Mouse (Mus musculus): Measurements from ENCODE around the gene Actr8.

Actr8 gene

DNA sequence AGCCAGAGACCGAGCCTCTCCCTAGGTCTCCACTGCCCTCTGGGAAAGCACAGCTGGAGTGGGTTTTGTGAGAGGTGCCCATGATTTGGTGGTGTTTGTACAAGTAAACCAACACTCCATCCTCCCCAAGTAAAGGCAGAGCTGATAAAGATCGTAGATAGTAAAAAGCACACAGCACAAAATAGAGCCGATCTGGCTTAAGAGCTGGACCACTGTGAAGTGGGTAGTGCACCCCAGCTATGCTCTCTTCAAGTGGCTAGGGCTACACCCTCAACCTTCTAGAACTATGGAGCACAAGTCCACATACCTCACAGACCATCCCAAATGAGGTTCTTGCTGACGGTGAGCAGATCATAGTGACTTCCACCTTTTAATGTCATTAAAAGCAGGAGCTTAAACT, 61.3 kb downstream of the Actr8 start:
- DNase-seq (ENCODE audit: low spot score in 2 of 2) = no peak

DNA sequence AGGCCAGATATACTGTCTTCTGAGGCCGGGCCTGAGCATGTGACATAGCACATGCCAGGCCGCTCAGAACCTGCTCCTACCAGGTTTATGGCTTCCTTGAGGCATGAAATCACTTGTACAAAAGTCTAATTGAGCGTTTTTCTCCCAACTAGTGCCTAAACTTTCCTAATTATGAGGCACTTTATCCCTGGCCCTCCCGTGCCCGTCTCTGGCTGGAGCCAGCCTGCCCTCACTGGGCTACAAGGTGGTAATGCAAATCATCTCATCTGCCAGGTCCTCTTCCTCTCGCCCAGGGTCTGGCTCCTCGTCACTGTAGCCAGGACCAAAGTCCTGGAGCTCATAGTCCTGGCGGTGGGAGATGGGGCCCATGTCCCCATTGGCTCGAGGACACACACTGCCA, 63.7 kb downstream of the Actr8 start:
- DNase-seq (ENCODE audit: low spot score in 2 of 2) = no peak

DNA sequence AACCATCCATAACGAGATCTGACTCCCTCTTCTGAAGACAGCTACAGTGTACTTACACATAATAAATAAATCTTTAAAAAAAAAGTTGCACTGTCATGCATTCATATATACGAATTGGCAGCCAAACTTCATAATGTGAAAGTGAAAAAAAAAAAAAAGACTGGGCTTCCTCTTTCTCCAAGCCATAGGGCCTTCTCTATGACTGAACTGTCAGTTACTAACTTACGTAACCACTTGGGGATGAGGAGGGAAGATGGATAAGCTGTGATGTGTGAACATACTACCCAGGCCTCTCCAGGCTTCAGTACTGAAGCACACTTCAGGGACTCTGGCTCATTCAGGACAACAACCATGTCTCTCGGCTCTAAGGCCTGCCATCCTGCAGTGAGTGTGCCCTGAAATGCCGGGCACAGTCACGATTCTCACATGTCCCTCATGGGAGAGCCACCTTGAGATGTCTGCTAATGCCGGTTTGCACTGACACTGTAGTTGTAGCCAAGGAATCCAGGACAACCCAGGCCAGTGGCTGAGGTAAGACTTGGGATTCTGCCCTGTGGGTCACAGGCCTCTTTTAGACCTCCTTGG, 65.3 kb downstream of the Actr8 start:
- DNase-seq (ENCODE audit: low spot score in 2 of 2) = no peak

DNA sequence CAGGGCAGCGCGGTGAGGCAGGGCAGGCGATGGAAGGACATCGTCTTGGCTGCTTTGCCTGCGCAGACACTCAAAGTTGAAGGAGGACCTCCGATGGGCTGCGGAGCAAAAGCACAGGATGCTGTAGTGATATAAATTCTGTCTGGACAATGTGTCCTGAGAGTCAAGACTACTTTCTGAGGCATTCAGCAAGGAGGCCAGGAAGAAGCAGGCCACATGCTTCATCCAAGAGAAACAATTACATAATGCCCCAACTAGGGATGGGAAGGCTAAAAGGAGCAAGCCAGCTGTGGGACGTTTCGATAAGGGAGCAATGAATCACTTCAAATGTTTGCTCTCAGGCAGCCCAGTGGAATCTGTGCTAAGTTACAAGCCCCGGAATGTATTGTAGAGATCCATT, 67.1 kb downstream of the Actr8 start:
- DNase-seq (ENCODE audit: low spot score in 2 of 2) = no peak

DNA sequence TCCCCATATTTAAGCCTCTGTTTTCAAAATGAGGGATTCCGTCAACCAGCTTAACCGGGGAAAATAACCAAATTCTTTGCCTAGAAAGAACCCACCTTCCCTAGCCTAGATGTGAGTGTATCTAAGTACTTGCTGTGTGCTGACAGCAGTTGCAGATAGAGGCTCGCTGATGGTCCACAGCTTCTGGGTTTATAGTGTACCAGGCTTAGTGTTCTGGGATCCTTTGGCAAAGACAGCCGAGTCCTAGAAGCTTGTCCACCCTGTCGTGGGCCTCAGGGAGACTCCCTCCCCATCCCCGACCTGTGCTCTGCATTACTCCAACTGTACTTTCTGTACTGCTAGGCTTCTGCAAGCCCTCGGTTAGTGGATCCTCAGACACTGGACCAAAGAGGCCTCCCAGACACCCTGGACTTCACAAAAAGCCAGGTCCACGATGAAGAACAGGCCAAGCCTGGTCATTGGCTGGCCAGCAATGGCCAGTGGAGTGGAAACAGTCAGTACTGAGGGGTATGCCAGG, 67.6 kb downstream of the Actr8 start:
- DNase-seq (ENCODE audit: low spot score in 2 of 2) = no peak

DNA sequence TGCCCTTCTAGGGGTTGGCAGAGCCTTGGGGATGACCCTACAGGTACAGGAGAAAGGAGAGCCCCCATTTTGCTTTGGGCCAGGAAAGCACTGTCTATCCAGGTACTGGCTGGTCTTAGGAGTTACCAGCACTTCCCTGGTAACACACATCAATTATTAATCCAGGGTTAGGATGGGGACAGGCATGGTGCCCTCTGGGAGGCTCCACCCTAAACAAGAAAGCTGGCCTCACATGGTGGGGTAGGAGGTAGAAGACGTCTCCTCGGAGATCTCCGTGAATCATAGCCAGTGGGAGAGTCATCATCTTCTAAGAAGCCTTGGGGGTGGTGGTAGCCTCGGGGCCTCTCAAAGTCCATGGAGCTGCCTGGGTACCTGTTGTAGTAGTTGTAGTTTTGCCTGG, 68.8 kb downstream of the Actr8 start:
- no peak for DNase-seq (ENCODE audit: low spot score in 2 of 2)

DNA sequence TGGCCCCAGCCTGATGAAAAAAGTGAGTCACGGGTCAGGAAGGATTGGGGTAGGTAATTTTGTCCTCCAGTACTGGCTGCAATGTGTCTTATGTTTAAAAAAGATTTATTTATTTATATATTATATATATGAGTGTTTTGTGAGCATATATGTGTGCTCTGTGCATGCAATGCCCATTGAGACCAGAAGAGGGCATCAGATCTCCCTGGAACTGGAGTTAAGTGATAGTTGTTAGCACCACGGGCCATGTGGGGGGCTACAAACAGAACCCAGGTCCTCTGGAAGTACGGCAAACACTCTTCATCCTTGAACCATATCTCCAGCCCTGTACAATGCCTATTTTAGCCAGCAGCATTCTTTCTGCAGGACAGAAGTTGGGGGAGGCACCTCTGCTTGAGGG, 69.9 kb downstream of the Actr8 start:
- DNase-seq (ENCODE audit: low spot score in 2 of 2) = no peak

DNA sequence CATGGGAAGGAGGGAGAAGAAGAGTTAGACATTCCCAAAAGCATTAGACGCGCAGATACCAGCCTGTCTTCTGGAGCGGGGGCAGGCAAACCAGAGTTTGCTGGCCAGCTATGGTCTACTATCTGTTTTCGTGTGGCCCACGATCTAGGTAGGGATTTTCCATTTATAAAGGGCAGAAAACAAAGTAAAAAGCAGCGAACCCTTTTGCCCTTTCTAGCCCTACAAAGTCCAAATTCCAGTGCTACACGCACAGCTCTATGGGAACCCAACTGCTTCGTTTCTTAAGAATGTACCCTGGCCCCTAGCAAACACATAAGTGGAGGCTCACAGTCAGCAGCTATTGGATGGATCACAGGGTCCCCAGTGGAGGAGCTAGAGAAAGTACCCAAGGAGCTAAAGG, 72.1 kb downstream of the Actr8 start:
- no peak for DNase-seq (ENCODE audit: low spot score in 2 of 2)

DNA sequence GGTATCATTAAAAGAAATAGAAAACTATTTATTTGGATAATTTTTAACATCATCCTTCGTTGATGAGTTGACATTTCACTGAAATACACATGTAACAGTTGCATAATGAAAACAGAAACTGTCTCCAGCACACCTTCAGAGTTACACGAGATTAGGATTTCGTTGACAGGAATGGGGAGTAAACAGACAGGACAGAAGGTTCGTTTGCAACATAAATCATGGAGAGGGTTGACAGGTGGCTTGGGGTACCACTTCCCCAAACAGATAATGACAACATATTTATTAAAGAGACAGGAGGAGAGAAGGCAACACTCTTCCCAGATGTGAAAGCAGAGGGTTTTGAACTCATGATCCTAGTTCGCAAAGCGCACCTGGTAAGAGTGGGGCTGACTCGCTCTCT, 76.8 kb downstream of the Actr8 start:
- DNase-seq (ENCODE audit: low spot score in 2 of 2) = no peak
